Mouse (Mus musculus) limb, embryonic 11.5 days (tissue): ENCODE data around the gene Ccl27a. TPM values are rescaled to one million over a fixed set of nuclear protein-coding genes. Genes with fewer than 3 reads are reported as not detected.
A peak's percentile ranks its signal among the peaks of the same experiment; 100 is the strongest.
"Not testable (repeated sequence)": the region's sequence is repeated elsewhere in the genome, so short reads cannot be mapped to it uniquely, and the experiment has no call there.

ENCODE experiments used
- ATAC-seq: fragments of 200-750 bp; cut with Nextera tagmentation; 2 replicates; pipeline ENCODE4 v1.8.0; 2017; ENCODE audit warnings: low read depth; ENCODE audit not compliant: insufficient number of reproducible peaks, low FRiP score, low TSS enrichment
- DNase-seq: peaks from one replicate; pipeline ENCODE4 v3.0.0-alpha.2; 2015; ENCODE audit warnings: low spot score
- H3K27ac ChIP-seq: fragments of 300-500 bp; sonication (generic); replicated peaks from 2 replicates; pipeline ENCODE4 v1.5.1; 2014; ENCODE audit warnings: low read depth, mild to moderate bottlenecking, low read length
- H3K27me3 ChIP-seq: fragments of 300-500 bp; sonication (generic); 2 replicates; pipeline ENCODE4 v1.6.1; 2014; ENCODE audit warnings: mild to moderate bottlenecking, low read length, mixed read lengths; ENCODE audit not compliant: control insufficient read depth, insufficient read depth
- H3K36me3 ChIP-seq: fragments of 300-500 bp; sonication (generic); 2 replicates; pipeline ENCODE4 v1.6.1; 2014; ENCODE audit warnings: mild to moderate bottlenecking, low read length, moderate library complexity, mixed read lengths; ENCODE audit not compliant: control insufficient read depth, insufficient read depth
- H3K4me1 ChIP-seq: fragments of 300-500 bp; sonication (generic); 2 replicates; pipeline ENCODE4 v1.6.1; 2014; ENCODE audit warnings: low read length, mixed read lengths; ENCODE audit not compliant: control insufficient read depth, insufficient read depth
- H3K4me2 ChIP-seq: fragments of 300-500 bp; sonication (generic); 2 replicates; pipeline ENCODE4 v1.6.1; 2014; ENCODE audit warnings: low read depth, mild to moderate bottlenecking, moderate library complexity; ENCODE audit not compliant: severe bottlenecking
- H3K4me3 ChIP-seq: fragments of 300-500 bp; sonication (generic); 2 replicates; pipeline ENCODE4 v1.5.1; 2014; ENCODE audit warnings: low read depth, low read length
- H3K9ac ChIP-seq: fragments of 300-500 bp; sonication (generic); 2 replicates; pipeline ENCODE4 v1.6.1; 2014; ENCODE audit warnings: mild to moderate bottlenecking, low read length
- H3K9me3 ChIP-seq: fragments of 300-500 bp; sonication (generic); 2 replicates; pipeline ENCODE4 v1.6.1; 2016; ENCODE audit warnings: low read length; ENCODE audit not compliant: control insufficient read depth
- WGBS: fragments of 180-500 bp; shearing (Covaris S2); extraction: QIAGEN DNeasy Blood & Tissue Kit; methylation state at CpG from one replicate; pipeline ENCODE4 v1.1.7; 2014; 5-methylcytosine and 5-hydroxymethylcytosine counted together
- polyA plus RNA-seq: library from polyadenylated mRNA; unstranded; fragments of >200 nt; fragmentation: Nextera tagmentation; extraction: Ambion mirVana; gene quantifications from 2 replicates; pipeline ENCODE4 v1.2.1, GENCODE M21; 2014

Gene Ccl27a
- 29.9 and 40.0 TPM in 2 replicates for polyA plus RNA-seq

- Histone ChIP-seq H3K4me3 (peak within 1 kb of the TSS; percentile 23; the same call in 1 of the 2 replicates), H3K4me2 (peak within 1 kb of the TSS; percentile 36; the same call in 1 of the 2 replicates)
- peak; percentile 88 for DNase-seq
- 1% methylated on average over 12 of the region's 14 CpGs for WGBS
- H3K27me3 ChIP-seq, ATAC-seq, H3K27ac ChIP-seq, H3K36me3 ChIP-seq, H3K9me3 ChIP-seq, H3K9ac ChIP-seq, H3K4me1 ChIP-seq: not testable (repeated sequence)
Observed at GRCm38 (mm10) chr4:41774002-41774401, at the start of gene Ccl27a. Gene Ccl27a, minus strand, starts transcription at chr4:41774247.

DNA sequence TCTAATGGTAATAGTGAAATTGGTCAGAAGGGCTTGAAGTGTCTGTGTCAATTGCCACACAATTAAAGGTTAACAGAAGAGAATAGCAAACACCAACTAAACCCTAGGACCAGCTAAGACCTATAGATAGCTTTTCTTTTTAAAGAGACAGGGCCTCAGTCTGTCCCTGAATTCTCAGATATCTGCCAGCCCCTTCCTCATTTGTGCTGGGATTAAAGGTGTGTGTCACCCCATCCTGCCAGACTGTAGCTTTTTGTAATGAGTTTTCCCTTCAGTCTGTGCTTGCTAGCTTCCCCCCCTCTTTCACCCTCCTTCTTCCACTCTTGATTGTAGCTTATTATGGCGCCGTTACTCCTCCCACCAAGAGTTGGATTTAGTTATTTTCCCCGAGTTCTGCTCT is 9.2 kb upstream of the Ccl27a start:
- not testable (repeated sequence) for H3K4me2 ChIP-seq, ATAC-seq, H3K27me3 ChIP-seq, H3K4me3 ChIP-seq, H3K27ac ChIP-seq, H3K36me3 ChIP-seq, H3K9ac ChIP-seq, H3K4me1 ChIP-seq, H3K9me3 ChIP-seq, DNase-seq
- whole genome bisulfite sequencing = 42% methylated on average over 3 of the region's 3 CpGs

DNA sequence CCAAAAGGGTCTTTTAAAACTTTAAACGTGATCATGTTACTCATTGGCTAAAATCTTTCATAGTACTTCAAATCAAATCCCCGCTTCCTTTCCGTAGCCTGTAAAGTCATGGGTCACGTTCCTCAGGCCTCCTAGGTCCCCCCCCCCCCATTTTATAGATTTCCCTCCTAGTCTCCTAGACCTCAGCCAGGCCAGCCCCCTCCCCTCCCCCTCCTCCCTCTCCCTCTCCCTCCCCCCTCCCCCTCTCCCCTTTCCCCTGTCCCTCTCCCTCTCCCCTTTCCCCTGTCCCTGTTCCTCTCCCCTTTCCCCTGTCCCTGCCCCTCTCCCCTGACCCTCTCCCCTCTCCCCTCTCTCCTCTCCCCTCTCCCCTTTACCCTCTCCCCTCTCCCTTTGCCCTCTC is 8.7 kb upstream of the Ccl27a start:
- H3K4me2 ChIP-seq, H3K27me3 ChIP-seq, H3K9me3 ChIP-seq, H3K4me3 ChIP-seq, H3K27ac ChIP-seq, H3K36me3 ChIP-seq, H3K4me1 ChIP-seq, H3K9ac ChIP-seq, ATAC-seq, DNase-seq: not testable (repeated sequence)
- 23% methylated on average over 4 of the region's 4 CpGs for WGBS

- not testable (repeated sequence) for H3K9me3 ChIP-seq, H3K9ac ChIP-seq, H3K4me2 ChIP-seq, ATAC-seq, H3K27ac ChIP-seq, H3K4me1 ChIP-seq, H3K36me3 ChIP-seq, H3K27me3 ChIP-seq, H3K4me3 ChIP-seq
- peak; percentile 20 for DNase-seq
- WGBS = 18% methylated on average over 15 of the region's 21 CpGs
Observed at GRCm38 (mm10) chr4:41781748-41782485, 7.9 kb upstream of the Ccl27a start.

GRCm38 (mm10) chr4:41781271-41781670 is 7.2 kb upstream of the Ccl27a start:
- not testable (repeated sequence) for H3K4me3 ChIP-seq, H3K27me3 ChIP-seq, H3K36me3 ChIP-seq, H3K4me2 ChIP-seq, H3K9ac ChIP-seq, H3K9me3 ChIP-seq, DNase-seq, H3K4me1 ChIP-seq, H3K27ac ChIP-seq, ATAC-seq
- WGBS = 31% methylated on average over 7 of the region's 9 CpGs

GRCm38 (mm10) chr4:41775840-41776239 is 1.8 kb upstream of the Ccl27a start:
- H3K27ac ChIP-seq, ATAC-seq, H3K4me2 ChIP-seq, H3K36me3 ChIP-seq, H3K9me3 ChIP-seq, H3K9ac ChIP-seq, DNase-seq, H3K4me3 ChIP-seq, H3K27me3 ChIP-seq, H3K4me1 ChIP-seq: not testable (repeated sequence)
- 85% methylated on average over 1 of the region's 1 CpGs for WGBS

- 61% methylated on average over 3 of the region's 3 CpGs for WGBS
- not testable (repeated sequence) for H3K27me3 ChIP-seq
Observed at GRCm38 (mm10) chr4:41774506-41774905, 459 bp upstream of the Ccl27a start.

DNA sequence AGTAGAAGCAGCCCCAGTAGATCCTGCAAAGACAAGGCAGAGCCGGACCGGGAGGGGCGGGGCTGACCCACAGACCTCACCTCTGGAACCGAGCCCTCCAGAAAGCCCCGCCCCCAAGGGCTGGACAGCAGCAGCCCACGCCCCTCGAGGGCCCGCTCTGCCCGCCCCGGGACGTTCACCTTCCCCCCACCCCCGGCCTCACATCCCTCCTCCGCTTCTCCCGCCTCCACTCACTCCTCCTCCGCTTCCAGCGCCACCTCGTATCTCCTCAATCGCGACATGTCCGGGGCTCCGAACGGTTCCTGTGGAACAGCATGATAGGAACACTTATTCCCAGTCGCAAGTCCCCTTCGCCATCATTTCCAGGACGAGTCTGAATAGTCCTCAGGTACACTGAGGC is 545 bp downstream of the Ccl27a start:
- not testable (repeated sequence) for H3K27me3 ChIP-seq, H3K9ac ChIP-seq, ATAC-seq, H3K36me3 ChIP-seq, H3K27ac ChIP-seq, H3K9me3 ChIP-seq, H3K4me1 ChIP-seq
- Histone ChIP-seq H3K4me3 (peak overlapping the region; percentile 23; the same call in 1 of the 2 replicates), H3K4me2 (peak overlapping the region; percentile 33; the same call in 1 of the 2 replicates)
- DNase-seq = peak; percentile 71
- WGBS = under 1% methylated on average over 14 of the region's 25 CpGs

More at GRCm38 (mm10) chr4:41774506-41774905, 459 bp upstream of the Ccl27a start:
- not testable (repeated sequence) for H3K36me3 ChIP-seq, DNase-seq, H3K9ac ChIP-seq, H3K27ac ChIP-seq, H3K4me1 ChIP-seq, H3K9me3 ChIP-seq, ATAC-seq, H3K4me2 ChIP-seq
- 0 out of 2 replicates have a peak overlapping the region, but pooled peaks have one; percentile 5 for H3K4me3 ChIP-seq
